Mouse (Mus musculus) limb, embryonic 10.5 days (tissue): ENCODE data around the gene Olr1. TPM values are rescaled to one million over a fixed set of nuclear protein-coding genes. Genes with fewer than 3 reads are reported as not detected.

Experiments
- DNase-seq: peaks from one replicate; pipeline ENCODE4 v3.0.0-alpha.2; 2017; ENCODE audit warnings: low spot score
- H3K27ac ChIP-seq: fragments of 300-500 bp; sonication (generic); 2 replicates; pipeline ENCODE4 v1.5.1; 2016; ENCODE audit warnings: mild to moderate bottlenecking
- H3K27me3 ChIP-seq: fragments of 300-500 bp; sonication (generic); 2 replicates; pipeline ENCODE4 v1.6.1; 2016; ENCODE audit warnings: low read depth, mild to moderate bottlenecking; ENCODE audit not compliant: poor library complexity, severe bottlenecking
- H3K36me3 ChIP-seq: fragments of 300-500 bp; sonication (generic); 2 replicates; pipeline ENCODE4 v1.6.1; 2016; ENCODE audit warnings: mild to moderate bottlenecking, moderate library complexity
- H3K4me1 ChIP-seq: fragments of 300-500 bp; sonication (generic); 2 replicates; pipeline ENCODE4 v1.6.1; 2016
- H3K4me3 ChIP-seq: fragments of 300-500 bp; sonication (generic); 2 replicates; pipeline ENCODE4 v1.5.1; 2016; ENCODE audit warnings: mild to moderate bottlenecking, moderate library complexity
- H3K9me3 ChIP-seq: fragments of 300-500 bp; sonication (generic); replicated peaks from 2 replicates; pipeline ENCODE4 v1.6.1; 2016; ENCODE audit warnings: mild to moderate bottlenecking
- WGBS: fragments of 180-500 bp; shearing (Covaris S2); methylation state at CpG from one replicate; pipeline ENCODE4 v1.1.7; 2016; 5-methylcytosine and 5-hydroxymethylcytosine counted together
- polyA plus RNA-seq: library from polyadenylated mRNA; unstranded; fragments of >200 nt; fragmentation: Nextera tagmentation; extraction: Ambion mirVana; gene quantifications from 2 replicates; pipeline ENCODE4 v1.2.1, GENCODE M21; 2016

Gene Olr1
- 0.16 TPM in 1 of 2 replicates, not detected in the other for polyA plus RNA-seq

DNA sequence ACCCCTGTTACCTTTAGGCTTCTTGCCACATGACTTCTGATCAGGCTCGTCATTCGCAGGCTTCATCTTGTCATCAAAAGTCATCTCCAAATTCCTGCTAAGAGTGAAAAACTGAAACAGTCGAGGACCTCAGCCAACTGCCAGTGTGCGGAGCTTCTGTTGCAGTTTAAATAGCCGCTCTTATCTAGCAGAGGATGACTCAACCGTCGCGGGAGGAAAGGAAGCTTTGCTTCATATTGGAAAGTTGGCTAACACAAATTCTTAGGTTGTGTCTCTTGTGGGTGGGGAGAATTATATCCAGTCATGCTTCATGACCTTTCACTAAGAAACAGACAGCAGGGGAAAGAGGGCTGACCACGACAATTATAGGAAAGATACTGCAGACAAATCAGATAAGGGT, at the start of gene Olr1:
Gene Olr1, minus strand, starts transcription at position 142 of the 400 bp plus-strand sequence.
- Histone ChIP-seq H3K36me3 (no peaks in the 10 kb centered on the region), H3K4me1 (peaks cover 11% of the 10 kb centered on the region), H3K27ac (no peak within 1 kb of the TSS), H3K27me3 (no peaks in the 10 kb centered on the region), H3K4me3 (no peak within 1 kb of the TSS), H3K9me3 (no peaks in the 10 kb centered on the region; the same call in 1 of the 2 replicates)
- 88% methylated on average over 9 of the region's 9 CpGs for WGBS
- no peak for DNase-seq

DNA sequence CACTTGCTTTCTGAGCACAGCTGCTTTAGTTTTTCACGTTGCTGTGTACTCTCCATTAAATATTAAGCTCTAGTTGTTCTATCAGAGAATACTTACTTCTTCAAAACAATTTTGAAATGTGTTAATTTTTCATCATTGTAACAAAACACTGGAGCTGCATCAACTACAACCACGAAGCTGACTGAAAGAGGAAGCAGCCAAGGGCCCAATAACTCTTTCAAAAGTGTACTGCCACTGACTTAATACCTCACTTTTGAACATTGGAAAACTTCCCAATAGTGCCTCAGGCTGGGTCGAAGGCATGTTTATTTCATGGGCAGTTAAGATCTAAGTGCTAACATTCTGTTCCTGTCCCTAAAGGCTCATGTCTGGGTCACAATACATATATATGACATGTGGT, 41.0 kb upstream of the Olr1 start:
- H3K27ac ChIP-seq: no peak overlapping the region
- H3K4me3 ChIP-seq: no peak overlapping the region
- DNase-seq: no peak
- no peaks in the 10 kb centered on the region for H3K9me3 ChIP-seq
- no peaks in the 10 kb centered on the region for H3K36me3 ChIP-seq
- 81% methylated on average over 3 of the region's 3 CpGs for WGBS
- H3K4me1 ChIP-seq: no peaks in the 10 kb centered on the region
- no peaks in the 10 kb centered on the region for H3K27me3 ChIP-seq

DNA sequence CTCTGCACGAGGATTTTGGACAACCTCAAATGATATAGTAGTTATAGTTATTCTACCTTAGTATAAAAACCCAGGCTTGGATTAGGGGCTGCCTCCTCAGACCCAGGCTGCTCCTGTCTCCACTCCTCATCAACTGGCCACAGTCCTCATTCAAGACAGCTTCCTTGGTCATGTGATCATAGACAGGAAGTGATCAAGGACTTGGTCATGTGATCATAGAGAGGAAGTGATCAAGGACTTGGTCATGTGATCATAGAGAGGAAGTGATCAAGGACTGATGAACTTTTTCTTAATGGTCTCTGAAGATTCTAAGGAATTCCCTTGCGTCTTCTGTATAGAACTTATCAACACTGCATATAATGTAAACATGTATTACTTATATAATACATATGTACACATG, 40.3 kb upstream of the Olr1 start:
- Histone ChIP-seq H3K36me3 (no peaks in the 10 kb centered on the region), H3K27ac (no peak overlapping the region), H3K27me3 (no peaks in the 10 kb centered on the region), H3K4me3 (no peak overlapping the region), H3K9me3 (no peaks in the 10 kb centered on the region), H3K4me1 (no peaks in the 10 kb centered on the region)
- DNase-seq: no peak
- 90% methylated on average over 2 of the region's 2 CpGs for WGBS

DNA sequence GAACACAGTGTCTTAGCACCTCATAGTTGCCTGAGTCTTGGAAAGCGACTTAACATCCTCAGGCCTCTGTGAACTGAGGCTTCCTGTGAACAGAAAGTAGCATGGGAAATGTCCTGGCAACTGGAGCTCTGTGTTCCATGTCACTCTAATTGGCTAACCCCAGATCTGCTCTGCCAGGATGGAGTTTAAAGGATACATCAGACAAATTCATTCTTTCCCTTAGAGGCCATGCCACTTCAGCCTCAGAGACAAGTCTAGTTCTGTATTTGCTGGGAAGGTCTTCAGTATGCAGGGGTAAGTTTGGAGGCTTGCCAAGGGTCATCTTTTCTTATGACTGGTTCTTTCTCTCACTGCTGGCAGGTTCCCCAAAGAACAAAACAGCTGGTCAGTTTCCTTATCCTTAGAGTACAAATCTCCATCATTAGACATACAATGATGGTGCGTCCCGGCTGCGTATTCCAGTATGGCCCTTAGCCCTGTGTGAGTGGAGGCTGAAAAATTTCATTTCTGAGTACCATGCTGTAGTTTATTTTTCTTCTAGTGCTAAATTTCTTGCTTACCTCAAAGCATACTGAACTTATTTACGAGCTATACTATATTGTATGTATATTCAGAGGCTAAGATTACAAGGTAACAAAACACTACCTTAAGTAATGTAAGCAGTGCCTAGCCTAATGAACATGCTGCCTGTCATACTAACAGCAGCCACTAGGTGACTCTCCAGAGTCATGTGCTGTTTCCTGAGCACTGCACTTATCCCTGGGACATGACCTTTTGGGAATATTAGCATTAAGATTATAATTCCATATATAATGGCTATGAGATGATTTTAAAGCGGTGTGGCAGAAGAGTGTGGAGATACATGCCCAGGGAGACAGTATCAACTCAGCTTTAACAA, 37.0 kb upstream of the Olr1 start:
- peak; percentile 53 for DNase-seq
- WGBS: 73% methylated on average over 6 of the region's 6 CpGs
- no peaks in the 10 kb centered on the region for H3K9me3 ChIP-seq

DNA sequence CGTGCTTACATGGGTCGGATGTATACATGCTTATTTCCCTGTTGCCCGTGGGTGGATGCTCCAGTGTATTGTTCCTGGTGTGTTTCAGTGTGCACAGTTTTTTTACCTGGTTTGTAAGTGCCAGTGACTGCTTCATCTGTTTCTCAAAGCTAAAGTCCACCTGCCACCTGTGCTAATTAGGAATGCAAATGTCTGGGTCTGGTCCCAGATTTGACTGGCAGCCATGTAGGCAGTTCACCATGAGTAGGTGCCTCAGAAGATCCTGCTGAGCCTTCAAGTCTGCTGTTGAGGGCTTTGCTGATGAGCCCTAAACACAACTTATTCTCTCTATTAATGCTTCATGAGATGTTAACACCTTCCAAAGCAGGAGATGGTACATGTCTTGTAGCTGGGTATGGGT, 35.6 kb upstream of the Olr1 start:
- no peaks in the 10 kb centered on the region for H3K9me3 ChIP-seq
- no peak overlapping the region for H3K27ac ChIP-seq
- H3K36me3 ChIP-seq: peaks cover 41% of the 10 kb centered on the region
- no peak overlapping the region for H3K4me3 ChIP-seq
- 97% methylated on average over 3 of the region's 3 CpGs for WGBS
- DNase-seq: no peak
- H3K27me3 ChIP-seq: no peaks in the 10 kb centered on the region
- no peaks in the 10 kb centered on the region for H3K4me1 ChIP-seq

More for the DNA sequence above, 37.0 kb upstream of the Olr1 start:
- Histone ChIP-seq H3K27ac (no peak overlapping the region), H3K4me3 (no peak overlapping the region), H3K4me1 (no peaks in the 10 kb centered on the region), H3K36me3 (peaks cover 31% of the 10 kb centered on the region), H3K27me3 (no peaks in the 10 kb centered on the region)

- WGBS: 86% methylated on average over 9 of the region's 9 CpGs
- Histone ChIP-seq H3K4me1 (no peaks in the 10 kb centered on the region), H3K4me3 (no peak overlapping the region), H3K27me3 (no peaks in the 10 kb centered on the region), H3K9me3 (no peaks in the 10 kb centered on the region), H3K36me3 (peaks cover 41% of the 10 kb centered on the region), H3K27ac (no peak overlapping the region)
- DNase-seq: no peak
Measured at GRCm38 (mm10) chr6:129541931-129542330, 35.0 kb upstream of the Olr1 start.

GRCm38 (mm10) chr6:129538555-129538954, 31.6 kb upstream of the Olr1 start:
- peaks cover 41% of the 10 kb centered on the region for H3K36me3 ChIP-seq
- WGBS: 85% methylated on average over 6 of the region's 6 CpGs
- no peak for DNase-seq
- H3K27me3 ChIP-seq: no peaks in the 10 kb centered on the region
- no peak overlapping the region for H3K27ac ChIP-seq
- no peak overlapping the region for H3K4me3 ChIP-seq
- no peaks in the 10 kb centered on the region for H3K9me3 ChIP-seq
- peaks cover 10% of the 10 kb centered on the region for H3K4me1 ChIP-seq

DNA sequence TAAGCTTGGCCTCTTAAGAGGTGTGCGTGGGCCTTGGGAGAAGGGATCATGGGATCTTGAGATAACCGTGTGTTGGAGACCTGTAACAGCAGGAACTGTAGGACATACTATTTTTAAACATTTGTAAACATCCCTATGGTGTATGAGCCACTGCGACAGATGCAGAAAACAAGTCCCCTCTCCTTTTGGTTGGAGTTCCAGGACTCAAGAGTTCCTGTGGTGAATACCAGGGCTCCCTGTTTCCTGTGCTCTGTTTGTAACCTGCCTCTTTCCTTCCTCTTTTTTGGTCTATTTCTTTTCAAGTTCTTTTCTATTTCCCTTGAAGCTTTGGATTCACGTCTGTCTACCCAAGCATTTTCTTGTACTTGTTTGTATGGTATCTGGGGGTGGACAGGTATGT, 28.8 kb upstream of the Olr1 start:
- no peak for DNase-seq
- Histone ChIP-seq H3K9me3 (no peaks in the 10 kb centered on the region), H3K27ac (no peak overlapping the region), H3K4me1 (peaks cover 16% of the 10 kb centered on the region), H3K27me3 (no peaks in the 10 kb centered on the region), H3K4me3 (no peak overlapping the region), H3K36me3 (peaks cover 28% of the 10 kb centered on the region)
- WGBS: 86% methylated on average over 4 of the region's 4 CpGs

GRCm38 (mm10) chr6:129534627-129535190, 27.7 kb upstream of the Olr1 start:
- Histone ChIP-seq H3K27me3 (no peaks in the 10 kb centered on the region), H3K36me3 (peaks cover 18% of the 10 kb centered on the region), H3K9me3 (no peaks in the 10 kb centered on the region), H3K27ac (no peak overlapping the region), H3K4me1 (peaks cover 16% of the 10 kb centered on the region), H3K4me3 (peak overlapping the region; percentile 82; the same call in 1 of the 2 replicates)
- WGBS: 75% methylated on average over 4 of the region's 4 CpGs
- no peak for DNase-seq

GRCm38 (mm10) chr6:129534057-129534456, 27.1 kb upstream of the Olr1 start:
- no peak for DNase-seq
- peak overlapping the region; percentile 82 for H3K4me3 ChIP-seq

GRCm38 (mm10) chr6:129532942-129533860, 26.2 kb upstream of the Olr1 start, which contains the start of gene Gabarapl1:
TSS of gene Gabarapl1 (plus strand) at chr6:129533160.
- Histone ChIP-seq H3K4me3 (peak within 1 kb of the TSS; percentile 82), H3K4me1 (peaks cover 16% of the 10 kb centered on the region), H3K27me3 (no peaks in the 10 kb centered on the region), H3K9me3 (no peaks in the 10 kb centered on the region), H3K36me3 (peaks cover 3% of the 10 kb centered on the region), H3K27ac (peak within 1 kb of the TSS; percentile 88)
- under 1% methylated on average over 55 of the region's 55 CpGs for WGBS
- peak; percentile 85 for DNase-seq

More at GRCm38 (mm10) chr6:129534057-129534456, 27.1 kb upstream of the Olr1 start:
- no peaks in the 10 kb centered on the region for H3K27me3 ChIP-seq
- H3K4me1 ChIP-seq: peaks cover 16% of the 10 kb centered on the region
- H3K9me3 ChIP-seq: no peaks in the 10 kb centered on the region
- 25% methylated on average over 9 of the region's 9 CpGs for WGBS
- peaks cover 12% of the 10 kb centered on the region for H3K36me3 ChIP-seq
- peak overlapping the region; percentile 88; the same call in 1 of the 2 replicates for H3K27ac ChIP-seq

GRCm38 (mm10) chr6:129532556-129532941, 25.6 kb upstream of the Olr1 start:
- no peaks in the 10 kb centered on the region for H3K36me3 ChIP-seq
- no peaks in the 10 kb centered on the region for H3K9me3 ChIP-seq
- 36% methylated on average over 7 of the region's 7 CpGs for WGBS
- no peaks in the 10 kb centered on the region for H3K27me3 ChIP-seq
- peak overlapping the region; percentile 82 for H3K4me3 ChIP-seq
- peak overlapping the region; percentile 88 for H3K27ac ChIP-seq
- peak; percentile 43 for DNase-seq
- peaks cover 16% of the 10 kb centered on the region for H3K4me1 ChIP-seq
